Mouse (Mus musculus) liver, adult 2 months (tissue): ENCODE measurements around the gene Psmd13.

ENCODE experiments used
- CTCF ChIP-seq: fragments of 200-500 bp; IDR thresholded peaks from 2 replicates; pipeline ENCODE4 v1.5.1; 2011; ENCODE audit warnings: low read depth, low read length, control low read depth
- POLR2A ChIP-seq: fragments of 200-500 bp; IDR thresholded peaks from 2 replicates; pipeline ENCODE4 v1.6.1; 2011; ENCODE audit warnings: low read length, control low read depth; ENCODE audit not compliant: insufficient read depth; ENCODE audit errors: extremely low read depth

DNA sequence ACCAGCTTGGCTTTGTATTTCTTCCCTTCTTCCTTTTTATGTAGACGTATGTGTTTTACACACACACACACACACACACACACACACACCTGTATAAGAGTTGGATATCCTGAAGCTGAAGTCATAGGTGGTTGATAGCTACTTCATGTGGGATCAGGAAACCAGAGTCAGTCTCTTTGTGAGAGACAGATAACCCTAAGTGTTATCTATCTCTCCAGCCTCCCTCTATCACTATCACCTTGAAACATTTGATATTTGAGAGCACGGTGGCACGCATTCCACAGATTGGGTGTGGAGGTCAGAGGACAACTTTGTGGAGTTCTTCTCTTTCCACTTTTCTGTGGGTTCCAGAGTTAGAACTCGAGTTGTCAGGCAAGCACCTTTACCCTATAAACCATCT is 38.1 kb downstream of the Psmd13 start:
- TF ChIP-seq CTCF (no peak), POLR2A (no peak)
